Mouse (Mus musculus): ENCODE data around the gene Entpd1.
"Not testable (repeated sequence)": the region's sequence is repeated elsewhere in the genome, so short reads cannot be mapped to it uniquely, and the experiment has no call there.

The Entpd1 gene

DNA sequence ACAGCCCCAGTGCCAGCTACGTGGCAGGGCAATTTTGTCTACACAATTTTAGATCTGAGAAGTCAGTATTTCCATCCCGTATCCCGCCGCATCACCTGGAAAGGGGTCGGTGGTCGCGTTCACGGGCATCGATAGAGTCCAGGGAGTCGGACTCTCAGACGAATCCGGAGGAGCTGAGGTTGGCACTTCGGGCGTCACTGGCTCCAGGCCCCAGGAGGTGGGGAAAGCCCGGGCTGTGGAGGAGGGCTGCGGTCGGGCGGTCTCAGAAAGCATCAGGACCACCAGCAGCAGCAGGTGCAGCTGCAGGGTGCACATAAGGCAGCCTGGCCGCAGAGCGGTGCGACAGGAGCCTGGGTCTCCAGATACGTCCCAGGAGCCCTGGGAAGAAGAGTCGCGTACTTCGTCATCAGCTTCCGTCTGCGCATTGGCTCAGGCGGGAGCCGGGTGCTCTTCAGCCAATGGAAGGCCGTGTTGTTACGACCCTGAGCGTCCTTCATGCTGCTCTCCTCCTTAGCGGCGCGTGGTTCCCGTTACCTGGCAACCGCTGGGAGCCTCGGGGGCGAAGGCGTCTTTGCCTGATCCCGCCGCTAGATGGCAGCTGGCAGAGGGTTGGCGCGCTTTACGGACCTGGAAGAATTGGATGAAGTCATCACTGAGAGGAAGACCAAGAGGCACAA, at the start of gene Entpd1, which contains the start of gene Tctn3:
Gene Entpd1, plus strand, starts transcription at position 537 of the 677 bp plus-strand sequence.
Gene Tctn3, minus strand, starts transcription at position 404 of the 677 bp plus-strand sequence.
- peak; percentile 95 to 98 for DNase-seq (ENCODE audit: low spot score in 2 of 2)

DNA sequence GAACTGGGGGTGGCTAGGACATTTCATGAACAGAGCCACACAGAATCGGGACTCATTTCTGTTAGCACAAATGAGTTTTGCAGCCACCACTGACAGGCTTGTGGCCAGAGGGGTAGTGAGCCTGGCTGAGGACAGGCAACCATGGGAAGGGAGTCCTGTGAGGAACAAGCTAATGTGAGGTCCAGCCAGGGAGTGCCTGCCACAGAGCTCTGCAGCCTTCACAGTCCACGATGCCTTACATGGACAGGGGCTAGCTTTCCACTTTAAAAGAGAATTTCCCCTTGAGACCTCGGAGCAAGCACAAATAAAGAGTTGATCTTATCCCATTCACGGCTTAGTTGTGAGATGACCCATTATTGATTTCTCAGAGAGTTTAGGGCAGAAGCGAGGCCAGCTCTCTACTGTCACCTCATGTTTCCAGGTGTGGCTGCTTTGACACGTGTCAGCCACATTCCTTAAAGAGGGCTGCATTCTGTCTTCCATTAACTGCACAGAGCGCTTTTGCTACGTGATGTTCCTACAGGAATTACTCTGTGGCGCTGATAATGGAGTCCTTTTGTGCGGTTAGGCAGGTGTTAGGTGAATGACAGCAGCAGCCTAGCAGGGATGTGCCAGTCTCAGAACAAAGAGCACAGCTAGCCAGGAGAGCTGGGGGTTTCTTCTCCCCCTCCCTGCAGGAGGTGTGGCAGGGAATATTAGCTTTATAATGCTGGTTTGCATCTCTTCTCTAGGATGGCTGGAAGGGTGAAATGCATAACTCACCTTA, 48.1 kb upstream of the Entpd1 start:
- DNase-seq (ENCODE audit: low spot score in 2 of 2), result no peak

DNA sequence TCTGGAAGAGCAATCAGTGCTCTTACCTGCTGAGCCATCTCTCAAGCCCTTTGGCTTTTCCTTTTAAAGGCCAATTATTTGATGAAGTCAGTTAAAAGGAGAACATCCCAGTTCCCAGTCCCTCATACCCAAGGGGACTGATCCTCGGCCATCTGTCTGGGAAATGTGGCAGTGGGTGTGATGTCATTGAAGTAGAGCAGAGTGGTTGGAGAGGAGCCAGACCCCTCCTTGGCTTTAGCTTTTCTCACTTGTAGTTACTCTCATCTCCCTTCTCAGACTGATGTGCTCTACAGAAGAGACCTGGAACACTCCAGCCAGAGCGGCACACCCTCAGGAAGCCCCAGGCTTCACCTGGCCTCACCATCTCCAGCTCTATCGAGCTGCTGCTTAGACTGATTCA, 44.5 kb upstream of the Entpd1 start:
- no peak for DNase-seq (ENCODE audit: low spot score in 2 of 2)

DNA sequence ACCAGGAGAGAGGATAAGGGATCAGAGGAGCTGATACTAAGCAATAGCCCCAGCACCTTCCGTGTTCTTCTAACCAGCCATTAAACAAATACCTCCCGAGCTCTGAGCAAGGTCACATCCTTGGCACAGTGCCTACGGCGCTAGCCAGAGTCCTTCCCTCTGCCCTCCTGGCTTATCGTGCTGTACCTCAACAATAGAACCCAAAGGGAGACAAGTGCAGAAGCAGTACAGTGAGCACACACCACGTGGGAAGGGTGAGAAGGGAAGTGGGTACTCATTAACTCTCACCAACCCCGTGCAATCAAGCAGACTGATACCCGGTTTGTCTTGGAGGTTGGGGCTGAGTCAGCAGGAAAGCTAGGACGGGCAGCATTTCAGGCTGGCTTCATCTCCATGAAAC, 41.4 kb upstream of the Entpd1 start:
- no peak for DNase-seq (ENCODE audit: low spot score in 2 of 2)

DNA sequence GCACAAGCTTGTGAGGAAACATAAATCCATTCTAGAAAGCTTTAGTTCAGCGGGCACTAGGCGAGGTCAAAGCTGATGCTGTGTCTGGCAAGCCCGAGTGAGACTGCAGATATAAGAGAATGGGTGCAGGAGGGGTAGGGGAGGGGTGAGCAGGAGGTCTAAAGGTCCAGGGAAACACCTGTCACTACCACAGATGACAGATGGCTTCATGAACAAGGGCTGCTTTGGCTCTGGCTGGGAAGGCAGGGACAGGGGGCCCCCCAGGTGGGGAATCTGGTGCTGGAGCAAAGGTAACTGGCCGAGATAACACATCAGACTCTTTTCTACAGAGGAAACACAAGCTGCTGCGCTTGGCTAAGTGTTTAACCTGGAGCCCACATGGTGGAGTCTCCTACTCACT, 36.7 kb upstream of the Entpd1 start:
- DNase-seq (ENCODE audit: low spot score in 2 of 2), result no peak

DNA sequence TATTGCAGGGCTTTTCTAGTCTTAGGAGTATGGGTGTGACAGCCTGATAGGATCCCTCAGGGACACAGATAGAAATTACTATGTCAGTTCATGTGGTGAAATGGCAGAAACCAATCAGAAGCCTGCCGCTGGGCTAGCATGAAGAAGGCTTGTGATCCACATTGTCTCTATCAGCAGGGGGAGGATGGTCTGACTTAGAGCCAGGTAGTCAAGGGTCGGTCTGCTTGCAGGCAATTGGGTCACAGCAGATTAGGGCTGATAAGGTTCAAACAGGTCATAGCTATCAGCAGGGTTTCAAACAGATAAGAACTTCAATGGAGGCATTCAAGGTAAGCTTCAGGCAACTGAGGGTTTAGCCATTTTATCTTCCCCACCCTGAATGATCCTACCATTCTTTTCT, 31.3 kb upstream of the Entpd1 start:
- DNase-seq (ENCODE audit: low spot score in 2 of 2), result no peak

DNA sequence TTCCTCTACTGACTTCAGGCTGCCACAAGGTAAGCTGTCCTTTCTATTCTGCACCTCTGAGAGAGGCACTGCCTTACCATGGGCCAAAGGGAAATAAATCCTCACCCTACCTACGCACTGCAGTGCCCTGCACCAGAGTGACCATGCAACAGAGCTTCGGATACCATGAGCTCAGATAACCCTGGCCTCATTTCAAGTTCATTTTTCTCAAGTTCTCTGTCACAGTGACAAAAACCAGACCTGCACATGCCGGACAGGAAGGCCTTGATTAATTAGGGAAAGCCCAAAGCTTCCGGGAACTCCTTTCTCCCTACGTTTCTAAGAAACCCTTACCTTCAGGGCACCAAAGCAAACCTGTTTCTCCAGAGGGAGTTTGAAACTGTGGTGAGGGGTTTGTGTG, 30.5 kb upstream of the Entpd1 start:
- DNase-seq (ENCODE audit: low spot score in 2 of 2), result no peak

DNA sequence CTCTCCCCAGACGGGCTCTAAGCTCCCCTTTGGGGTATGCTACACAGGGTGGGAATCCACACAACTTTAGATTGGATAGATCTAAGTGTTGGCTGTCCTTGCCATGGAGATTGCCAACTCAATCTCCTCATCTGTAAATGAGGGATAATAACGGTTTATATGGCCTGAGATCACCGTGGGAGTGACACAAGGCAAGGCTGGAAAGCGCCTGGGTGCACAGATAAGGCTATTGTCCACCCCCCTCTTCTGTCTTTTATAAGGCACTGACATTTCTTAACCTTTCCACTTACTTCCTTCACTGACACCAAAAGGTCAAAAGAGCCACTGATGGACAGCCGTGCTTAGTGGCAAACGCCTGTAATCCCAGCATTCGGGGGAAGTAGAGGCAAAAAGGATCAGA, 25.3 kb upstream of the Entpd1 start:
- DNase-seq (ENCODE audit: low spot score in 2 of 2), result no peak

DNA sequence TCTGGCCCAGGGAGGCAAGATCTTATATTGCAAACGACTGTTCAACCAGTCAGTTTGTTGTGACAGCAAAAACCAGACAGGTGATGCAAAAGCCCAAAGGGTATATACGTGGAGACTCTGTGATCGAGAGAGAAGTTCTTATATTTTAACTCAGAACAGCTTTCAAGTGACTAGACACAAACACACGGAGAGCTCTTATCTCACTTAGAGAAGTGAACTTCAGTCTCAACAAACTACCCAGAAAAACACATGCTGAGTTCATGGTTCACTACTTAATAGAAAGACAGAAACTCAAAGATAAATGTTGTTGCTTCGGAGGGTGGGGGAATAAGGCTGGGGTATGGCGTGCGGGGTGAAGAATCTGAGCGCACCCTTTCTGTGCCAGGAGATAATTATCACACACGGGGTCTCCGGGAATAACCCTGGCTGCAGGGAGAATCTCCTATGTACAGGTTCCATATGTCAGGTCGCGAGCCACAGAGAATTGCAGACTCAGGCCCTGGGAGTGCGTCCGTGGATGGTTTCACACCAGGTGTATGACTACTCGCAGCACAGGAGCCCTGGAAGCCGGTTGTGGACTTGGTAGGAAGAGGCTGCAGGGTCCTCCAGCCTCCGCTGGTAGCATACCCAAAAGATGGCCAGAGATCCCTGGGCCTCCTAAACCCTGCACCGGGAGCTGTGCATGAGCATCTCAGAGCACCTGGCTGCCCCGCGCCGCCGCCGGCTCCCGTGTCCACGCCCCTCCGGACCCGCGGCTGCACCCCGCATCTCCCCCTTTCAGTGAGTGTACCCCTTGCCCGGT, 24.5 kb upstream of the Entpd1 start:
- no peak for DNase-seq (ENCODE audit: low spot score in 2 of 2)

DNA sequence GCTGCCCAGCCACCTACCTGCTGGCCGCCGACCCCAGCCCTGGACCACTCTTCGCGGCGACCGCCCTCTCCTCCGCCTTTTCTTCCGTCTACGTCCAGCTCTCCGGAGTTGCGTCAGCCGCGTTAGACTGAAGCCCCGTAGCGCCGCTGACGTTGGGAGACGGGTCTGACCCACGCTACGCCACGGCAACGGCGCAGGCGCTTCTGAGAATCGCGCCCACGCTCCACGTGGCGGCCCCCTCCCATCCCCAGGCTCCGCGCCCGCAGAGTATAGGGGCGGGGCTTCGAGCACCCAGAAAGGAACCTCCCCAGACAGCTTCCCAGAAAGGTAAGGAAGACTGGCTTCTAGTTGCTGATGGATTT, 23.9 kb upstream of the Entpd1 start, which contains the start of gene Aldh18a1:
Gene Aldh18a1, minus strand, starts transcription at position 171 of the 362 bp plus-strand sequence.
- peak; percentile 94 to 95 for DNase-seq (ENCODE audit: low spot score in 2 of 2)

DNA sequence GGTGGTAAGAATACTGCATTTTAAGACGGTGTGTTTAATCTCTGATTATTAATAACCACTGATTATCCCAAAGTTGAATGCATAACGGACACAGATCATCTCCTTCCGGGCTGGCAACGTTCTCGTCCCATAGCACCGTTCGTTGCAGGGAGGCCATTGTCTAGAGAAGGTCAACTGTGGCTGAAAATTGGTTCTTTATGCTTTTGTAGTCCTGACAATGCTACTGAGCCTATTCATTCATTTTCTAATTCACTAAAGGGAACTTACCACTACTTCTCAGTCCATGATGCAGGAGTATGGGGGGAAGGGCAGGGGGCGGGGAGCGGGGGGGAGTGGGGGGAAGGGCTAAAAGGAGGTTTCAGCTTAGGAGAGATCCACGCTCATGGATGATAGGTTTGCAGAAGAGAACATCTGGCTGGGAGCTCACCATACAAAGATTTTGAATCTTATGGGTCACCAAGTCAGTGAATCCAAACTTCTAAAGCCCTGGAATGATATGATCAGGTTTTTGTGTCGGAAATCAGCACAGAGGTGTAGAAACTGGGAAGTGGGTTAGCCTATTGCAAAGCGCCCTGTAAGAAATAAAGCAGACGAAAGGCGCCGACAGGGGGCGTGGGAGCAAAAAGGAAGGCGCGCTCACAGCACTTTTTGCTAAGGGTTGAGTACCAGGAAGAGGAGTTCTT, 23.2 kb upstream of the Entpd1 start:
- peak; percentile 90 to 91 for DNase-seq (ENCODE audit: low spot score in 2 of 2)

DNA sequence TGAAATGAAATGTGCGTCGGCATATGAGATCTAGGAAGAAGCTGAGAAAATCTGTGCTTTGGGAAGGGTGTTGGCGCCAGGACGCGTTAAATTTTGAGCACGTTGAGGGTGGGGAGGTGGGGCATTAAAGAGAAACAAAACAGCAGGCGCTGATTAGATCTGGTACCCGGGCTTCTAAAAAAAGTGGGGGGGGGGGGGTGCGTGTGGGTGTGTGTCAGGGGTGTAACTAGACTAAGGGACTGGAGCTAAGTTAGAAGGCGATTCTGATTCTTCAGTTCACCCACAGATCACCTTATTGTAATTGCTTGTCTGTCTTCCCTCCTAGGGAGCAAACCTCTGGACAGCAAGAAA, 22.7 kb upstream of the Entpd1 start:
- no peak for DNase-seq (ENCODE audit: low spot score in 2 of 2)

DNA sequence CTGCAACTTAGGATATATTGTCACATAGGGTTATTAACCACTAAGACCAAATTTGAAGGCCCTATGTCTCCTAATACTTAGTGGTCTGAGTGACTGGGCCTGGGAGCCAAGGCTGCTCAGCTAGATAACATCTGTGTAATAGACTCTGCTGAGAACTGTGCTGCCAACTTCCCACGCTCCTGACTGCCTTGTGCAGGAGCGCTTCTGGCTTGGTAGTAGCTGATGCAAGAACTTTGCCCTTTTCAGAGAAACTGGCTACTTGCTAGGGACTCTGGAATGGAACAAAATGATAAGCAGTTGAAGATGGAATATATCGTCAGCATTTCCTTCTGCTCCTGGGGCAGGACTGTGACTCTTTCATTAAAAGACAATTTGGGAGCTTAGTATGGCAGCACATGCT, 16.9 kb upstream of the Entpd1 start:
- no peak for DNase-seq (ENCODE audit: low spot score in 2 of 2)

DNA sequence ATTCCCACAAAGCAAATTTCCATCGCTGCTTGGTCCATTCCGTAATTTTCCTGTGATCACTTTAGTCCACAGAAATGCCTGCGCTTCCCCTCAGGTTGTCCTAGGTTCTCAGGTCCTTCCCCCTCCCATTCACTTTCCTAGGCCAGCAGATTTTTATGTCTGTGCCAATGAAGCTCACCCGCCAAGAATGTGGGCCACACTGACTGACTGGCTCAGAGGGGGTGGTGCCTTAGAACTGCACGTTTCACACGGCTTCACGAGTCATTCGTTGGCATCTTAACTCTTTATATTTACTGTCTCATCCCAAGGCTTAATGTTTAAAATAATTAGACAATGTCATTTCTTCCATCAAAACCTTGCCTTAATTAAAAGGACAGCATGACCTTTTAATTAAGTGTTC, 16.3 kb upstream of the Entpd1 start:
- DNase-seq (ENCODE audit: low spot score in 2 of 2), result no peak

DNA sequence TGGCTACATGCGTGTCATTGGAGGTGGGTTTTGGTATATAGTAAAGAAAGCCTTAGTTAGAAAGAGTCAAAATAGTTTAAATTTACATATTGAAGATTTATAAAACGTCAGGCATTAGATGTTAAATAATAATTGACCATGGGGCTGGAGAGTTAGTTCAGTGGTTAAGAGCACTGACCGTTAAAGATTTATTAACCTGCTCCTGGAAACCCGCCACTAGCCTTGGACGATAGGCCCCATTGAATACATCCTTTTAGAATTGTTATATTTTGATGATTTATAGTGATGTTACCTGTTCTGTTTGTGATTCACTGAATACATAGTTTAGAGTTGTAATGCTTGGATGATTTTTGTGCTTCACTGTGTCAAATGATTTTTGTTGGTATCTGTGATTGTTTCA, 11.3 kb upstream of the Entpd1 start:
- not testable (repeated sequence) for DNase-seq (ENCODE audit: low spot score in 2 of 2)

DNA sequence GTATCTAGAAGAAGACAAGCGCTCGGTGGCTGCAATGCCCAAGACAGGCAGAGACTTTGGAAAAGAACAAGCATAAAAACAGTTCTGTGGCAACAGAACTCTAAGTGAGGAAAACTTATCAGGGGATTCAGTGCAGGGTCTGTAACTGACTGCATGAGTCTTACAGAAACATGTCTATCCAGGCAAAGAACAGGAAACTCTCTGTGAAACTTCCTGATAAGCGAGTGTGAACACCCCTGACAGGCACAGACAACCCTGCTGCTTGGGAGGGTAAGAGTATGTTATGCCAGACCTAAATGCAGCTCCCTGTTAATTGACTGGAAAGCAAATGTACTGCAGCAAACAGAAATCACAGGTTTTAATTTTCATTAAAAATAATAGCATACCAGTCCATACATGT, 10.3 kb upstream of the Entpd1 start:
- DNase-seq (ENCODE audit: low spot score in 2 of 2), result no peak

DNA sequence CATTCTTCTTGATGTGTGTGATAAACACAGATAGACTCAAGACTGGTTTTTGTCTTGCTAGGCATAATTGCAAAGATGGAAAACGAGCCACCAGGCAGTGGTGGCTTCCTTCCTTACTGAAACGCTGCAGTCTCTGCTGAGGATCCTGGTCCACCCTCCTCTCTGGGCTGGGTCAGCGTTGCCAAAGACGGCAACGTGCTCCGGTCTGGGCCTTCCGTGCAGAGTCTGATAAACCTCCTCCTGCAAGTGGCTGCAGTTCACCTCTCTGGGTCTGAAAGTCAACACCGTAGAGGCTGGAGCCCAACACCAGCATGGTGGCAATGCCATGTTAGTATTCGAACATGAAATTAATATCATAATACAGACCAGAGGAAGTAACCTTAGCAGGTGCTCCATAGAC, 7.0 kb upstream of the Entpd1 start:
- DNase-seq (ENCODE audit: low spot score in 2 of 2), result no peak

DNA sequence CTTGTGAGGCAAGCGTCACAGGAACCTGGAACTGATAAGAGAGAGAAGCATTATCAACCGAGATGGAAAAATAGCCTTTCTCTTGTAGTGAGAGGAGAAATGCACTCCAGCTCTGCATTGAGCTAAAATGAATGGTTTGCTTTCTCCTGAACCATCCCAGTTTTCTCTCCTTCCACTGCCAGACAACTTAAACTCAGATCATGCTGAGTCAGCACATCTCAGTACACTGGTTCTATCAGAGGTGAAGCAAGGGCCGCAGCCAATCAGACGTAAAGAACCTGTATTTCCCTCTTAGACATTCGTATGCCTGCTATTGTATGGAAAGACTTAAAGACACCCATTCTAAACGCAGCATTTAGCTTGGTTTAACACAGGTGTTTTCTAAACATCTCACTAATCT, 4.5 kb upstream of the Entpd1 start:
- DNase-seq (ENCODE audit: low spot score in 2 of 2), result no peak

DNA sequence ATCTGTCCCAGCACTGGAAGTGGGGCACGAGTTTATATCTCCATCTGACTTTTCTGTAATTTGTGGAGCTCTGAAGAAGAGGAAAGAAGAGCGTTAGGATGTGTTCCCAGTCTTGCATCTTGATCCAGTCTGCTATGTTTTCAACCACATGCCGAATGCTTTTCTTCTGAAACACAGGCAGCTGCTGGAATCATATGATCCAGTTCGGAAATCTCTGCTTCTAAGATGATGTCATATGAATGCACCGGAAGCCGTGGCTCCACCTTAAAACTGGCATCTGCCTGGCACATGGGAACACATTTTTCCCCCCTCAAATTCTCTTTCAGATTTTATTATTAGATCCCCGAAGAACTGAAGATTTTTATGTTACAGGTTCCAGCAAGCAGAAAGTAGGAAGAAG, 2.6 kb downstream of the Entpd1 start:
- no peak for DNase-seq (ENCODE audit: low spot score in 2 of 2)

DNA sequence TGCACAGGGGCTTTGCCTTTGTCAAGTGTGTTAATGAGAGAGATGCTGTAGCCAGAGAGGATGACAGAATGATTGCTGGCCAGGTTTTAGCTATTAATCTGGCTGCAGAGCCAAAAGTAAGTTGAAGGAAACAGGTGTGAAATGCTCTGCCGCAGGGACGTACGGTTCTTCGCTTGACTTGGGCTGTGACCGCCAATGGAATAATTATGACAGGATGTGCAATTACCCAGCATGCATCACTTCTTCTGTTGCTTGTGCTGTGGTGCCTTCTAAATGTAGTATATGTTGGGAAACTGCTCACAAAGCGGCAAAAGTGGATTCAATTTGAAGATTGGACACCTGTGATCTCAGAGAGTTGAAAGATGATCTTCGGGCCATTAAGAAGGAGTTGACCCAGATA, 3.9 kb downstream of the Entpd1 start:
- no peak for DNase-seq (ENCODE audit: low spot score in 2 of 2)

DNA sequence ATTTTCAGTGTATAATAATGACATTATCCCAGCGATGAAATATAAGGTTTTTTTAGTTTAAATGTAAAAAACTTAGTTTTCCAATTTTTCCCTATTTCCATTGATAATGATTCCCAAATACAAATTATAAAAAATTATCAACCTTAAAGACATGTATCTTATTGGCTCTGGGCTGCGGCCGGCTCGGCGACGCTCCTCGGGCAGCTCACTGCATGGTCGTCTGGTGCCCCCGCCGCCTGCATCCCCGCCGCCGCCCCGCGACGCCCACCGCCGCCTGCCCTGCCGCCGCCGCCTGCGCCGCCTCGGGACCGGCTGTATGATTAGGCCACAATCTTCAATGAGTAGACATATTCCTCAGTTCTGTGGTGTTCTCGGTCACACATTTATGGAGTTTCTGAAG, 9.4 kb downstream of the Entpd1 start:
- DNase-seq (ENCODE audit: low spot score in 2 of 2), result not testable (repeated sequence)

DNA sequence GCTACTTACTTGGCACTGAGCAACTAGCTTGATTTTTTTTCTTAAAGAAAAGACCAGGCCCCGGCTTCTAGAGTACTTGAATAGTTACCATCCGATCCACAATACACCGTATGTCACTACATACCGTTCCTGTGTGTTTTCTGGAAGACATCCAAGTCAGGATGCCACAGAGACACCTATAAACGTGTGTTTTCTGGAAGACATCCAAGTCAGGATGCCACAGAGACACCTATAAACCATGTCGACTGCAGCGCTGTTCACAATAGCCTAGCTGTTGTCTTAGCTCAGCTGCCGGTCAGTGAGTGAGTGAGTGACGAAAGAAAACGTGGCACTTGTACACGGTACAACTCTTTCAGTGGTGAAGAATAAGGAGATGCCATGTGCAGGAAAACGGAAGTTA, 13.8 kb downstream of the Entpd1 start:
- no peak for DNase-seq (ENCODE audit: low spot score in 2 of 2)

Data from right cerebral cortex, adult 2 months (tissue).